Mouse (Mus musculus) C2C12 (cell line): ENCODE measurements at regions not wholly inside any gene's neighbourhood (a gene's known extent, or its start where the extent isn't known, plus 50 kb on each side); places are given as distances from the start of the nearest gene placed in this dataset.

Experiments used
- H3K27me3 ChIP-seq: one replicate; pipeline ENCODE4 v1.6.1; 2011; ENCODE audit not compliant: control insufficient read depth, insufficient read depth, insufficient read length
- H3K36me3 ChIP-seq: one replicate; pipeline ENCODE4 v1.6.1; 2011; ENCODE audit not compliant: control insufficient read depth, insufficient read depth
- H3K4me3 ChIP-seq: one replicate; pipeline ENCODE4 v1.5.1; 2011; ENCODE audit warnings: mild to moderate bottlenecking, control low read depth; ENCODE audit not compliant: poor library complexity, insufficient read depth, severe bottlenecking
- H3K79me2 ChIP-seq: one replicate; pipeline ENCODE4 v1.6.1; 2011; ENCODE audit not compliant: control insufficient read depth, insufficient read depth
- H3K79me3 ChIP-seq: one replicate; pipeline ENCODE4 v1.6.1; 2011; ENCODE audit warnings: low read depth, control low read depth
- H3ac ChIP-seq: one replicate; pipeline ENCODE3; 2011; ENCODE audit warnings: low read depth; ENCODE audit not compliant: control insufficient read depth, insufficient read length
- CEBPB ChIP-seq: IDR thresholded peaks from one replicate; pipeline ENCODE4 v1.6.1; 2011; ENCODE audit warnings: low read depth, mild to moderate bottlenecking, control low read depth, moderate library complexity
- CTCF ChIP-seq: IDR thresholded peaks from one replicate; pipeline ENCODE4 v1.5.1; 2011; ENCODE audit not compliant: control insufficient read depth, insufficient read depth, insufficient read length
- FOSL1 ChIP-seq: IDR thresholded peaks from one replicate; pipeline ENCODE4 v1.8.0; 2011; ENCODE audit warnings: mild to moderate bottlenecking, low read length; ENCODE audit not compliant: poor library complexity, insufficient read depth, severe bottlenecking
- MAX ChIP-seq: IDR thresholded peaks from one replicate; pipeline ENCODE4 v1.6.1; 2011; ENCODE audit warnings: mild to moderate bottlenecking, control low read depth
- MYOD1 ChIP-seq: IDR thresholded peaks from one replicate; pipeline ENCODE4 v1.6.1; 2011; ENCODE audit warnings: low read depth; ENCODE audit not compliant: control insufficient read depth, insufficient read length
- MYOG ChIP-seq: IDR thresholded peaks from one replicate; pipeline ENCODE4 v1.6.1; 2011; ENCODE audit not compliant: control insufficient read depth, insufficient read length; ENCODE audit errors: extremely low read depth
- USF1 ChIP-seq: IDR thresholded peaks from one replicate; pipeline ENCODE4 v1.6.1; 2011; ENCODE audit warnings: low read depth, mild to moderate bottlenecking, control low read depth, moderate library complexity

GRCm38 (mm10) chr9:101595101-101595650 is 266.5 kb upstream of the 9630041A04Rik start:
- Histone ChIP-seq H3K27me3 (no peaks in the 10 kb centered on the region), H3ac (no peak overlapping the region), H3K79me2 (no peaks in the 10 kb centered on the region), H3K36me3 (no peaks in the 10 kb centered on the region), H3K4me3 (no peak overlapping the region), H3K79me3 (no peaks in the 10 kb centered on the region)
- TF ChIP-seq MAX, result no peak

GRCm38 (mm10) chr9:101592621-101593020 is 269.0 kb upstream of the 9630041A04Rik start:
- Histone ChIP-seq H3K27me3 (no peaks in the 10 kb centered on the region), H3K79me2 (no peaks in the 10 kb centered on the region), H3K4me3 (no peak overlapping the region), H3K36me3 (no peaks in the 10 kb centered on the region), H3ac (no peak overlapping the region), H3K79me3 (no peaks in the 10 kb centered on the region)
- TF ChIP-seq MYOG (no peak), FOSL1 (no peak), MAX (no peak), USF1 (no peak), MYOD1 (no peak), CTCF (no peak), CEBPB (no peak)

GRCm38 (mm10) chr9:101591681-101592080 is 270.0 kb upstream of the 9630041A04Rik start:
- no peaks in the 10 kb centered on the region for H3K36me3 ChIP-seq
- no peak overlapping the region for H3ac ChIP-seq
- no peak for TF ChIP-seq CEBPB
- TF ChIP-seq MYOG, result no peak
- no peak for TF ChIP-seq USF1
- TF ChIP-seq MYOD1, result no peak
- TF ChIP-seq MAX, result no peak
- TF ChIP-seq FOSL1, result no peak
- TF ChIP-seq CTCF, result no peak
- no peak overlapping the region for H3K4me3 ChIP-seq
- no peaks in the 10 kb centered on the region for H3K79me2 ChIP-seq
- H3K27me3 ChIP-seq, result no peaks in the 10 kb centered on the region
- no peaks in the 10 kb centered on the region for H3K79me3 ChIP-seq

- Histone ChIP-seq H3K27me3 (no peaks in the 10 kb centered on the region), H3K79me3 (no peaks in the 10 kb centered on the region), H3K4me3 (no peak overlapping the region), H3ac (no peak overlapping the region), H3K79me2 (no peaks in the 10 kb centered on the region), H3K36me3 (no peaks in the 10 kb centered on the region)
- no peak for TF ChIP-seq CEBPB
- TF ChIP-seq MYOG, result no peak
- TF ChIP-seq MYOD1, result no peak
- TF ChIP-seq USF1, result no peak
- no peak for TF ChIP-seq FOSL1
- no peak for TF ChIP-seq CTCF
- TF ChIP-seq MAX, result no peak
Observed at GRCm38 (mm10) chr9:101590310-101590709, 271.3 kb upstream of the 9630041A04Rik start.

GRCm38 (mm10) chr9:101581064-101581463 is 280.6 kb upstream of the 9630041A04Rik start:
- Histone ChIP-seq H3K79me3 (no peaks in the 10 kb centered on the region), H3ac (no peak overlapping the region), H3K4me3 (no peak overlapping the region), H3K27me3 (no peaks in the 10 kb centered on the region), H3K36me3 (no peaks in the 10 kb centered on the region), H3K79me2 (no peaks in the 10 kb centered on the region)
- TF ChIP-seq USF1 (no peak), MAX (no peak), FOSL1 (no peak), MYOD1 (no peak), CTCF (no peak)

GRCm38 (mm10) chr9:101570714-101571113 is 290.9 kb upstream of the 9630041A04Rik start:
- Histone ChIP-seq H3K79me2 (no peaks in the 10 kb centered on the region), H3K27me3 (no peaks in the 10 kb centered on the region), H3K36me3 (no peaks in the 10 kb centered on the region), H3K79me3 (no peaks in the 10 kb centered on the region), H3ac (no peak overlapping the region), H3K4me3 (no peak overlapping the region)
- TF ChIP-seq USF1 (no peak), FOSL1 (no peak), CEBPB (no peak), MYOG (no peak), MAX (no peak)
